Mouse (Mus musculus) heart, adult 2 months (tissue): Measurements from ENCODE around the gene Cop1. TPM values are rescaled to one million over a fixed set of nuclear protein-coding genes. Genes with fewer than 3 reads are reported as not detected.

Experiments
- DNase-seq, 2 experiments: peaks; one replicate each; pipeline ENCODE4 v3.0.0; 2021
- H3K27ac ChIP-seq: fragments of 200-600 bp; 2 replicates; pipeline ENCODE4 v1.8.1; 2022
- H3K27me3 ChIP-seq: fragments of 200-500 bp; 2 replicates; pipeline ENCODE4 v1.6.1; 2012; ENCODE audit warnings: mild to moderate bottlenecking, low read length, inconsistent platforms, mixed read lengths; ENCODE audit not compliant: control insufficient read depth, insufficient read depth
- H3K36me3 ChIP-seq: fragments of 200-500 bp; 2 replicates; pipeline ENCODE4 v1.6.1; 2012; ENCODE audit warnings: low read length, inconsistent platforms; ENCODE audit not compliant: control insufficient read depth, insufficient read depth
- H3K4me1 ChIP-seq: fragments of 200-500 bp; 2 replicates; pipeline ENCODE4 v1.6.1; 2011; ENCODE audit warnings: low read length; ENCODE audit not compliant: control insufficient read depth, insufficient read depth
- H3K4me3 ChIP-seq: fragments of 200-600 bp; 2 replicates; pipeline ENCODE4 v1.8.1; 2022
- H3K79me2 ChIP-seq: fragments of 200-500 bp; replicated peaks from 2 replicates; pipeline ENCODE4 v1.6.1; 2012; ENCODE audit warnings: mild to moderate bottlenecking, inconsistent platforms, low read length, moderate library complexity, mixed read lengths; ENCODE audit not compliant: control insufficient read depth, insufficient read depth
- H3K9ac ChIP-seq: fragments of 200-500 bp; 2 replicates; pipeline ENCODE4 v1.6.1; 2012; ENCODE audit warnings: low read depth, mild to moderate bottlenecking, control low read depth, inconsistent platforms, low read length, mixed read lengths
- CTCF ChIP-seq: fragments of 200-600 bp; IDR thresholded peaks from 2 replicates; pipeline ENCODE4 v1.8.1; 2022; ENCODE audit warnings: antibody characterized with exemption, mild to moderate bottlenecking, moderate library complexity
- EP300 ChIP-seq: fragments of 200-500 bp; IDR thresholded peaks from 2 replicates; pipeline ENCODE4 v1.6.1; 2011; ENCODE audit warnings: low read depth, low read length, control low read depth; ENCODE audit not compliant: insufficient read depth
- POLR2A ChIP-seq: fragments of 200-500 bp; IDR thresholded peaks from 2 replicates; pipeline ENCODE4 v1.6.1; 2011; ENCODE audit warnings: mild to moderate bottlenecking, low read depth, low read length, control low read depth; ENCODE audit not compliant: insufficient read depth
- WGBS: fragments of 180-500 bp; shearing (Covaris S2); methylation state at CpG from one replicate; pipeline ENCODE4 v1.1.7; 2018; 5-methylcytosine and 5-hydroxymethylcytosine counted together
- intact Hi-C: fragments of 180-260 bp; cut with DNase I; formaldehyde crosslinking; loops from one replicate; pipeline ENCODE4 v1.15.1; 2025
- polyA plus RNA-seq: library from polyadenylated mRNA; depleted of rRNA; stranded (reverse); fragments of >200 nt; gene quantifications from 2 replicates; pipeline ENCODE4 v1.2.3, GENCODE M21; 2012
- total RNA-seq, 2 experiments: library from RNA; stranded (reverse); gene quantifications; 2 replicates each; pipeline ENCODE4 v1.2.3; 2021

The Cop1 gene
- total and polyA plus RNA-seq, 3 experiments, result 38.9 to 149 (median 148) TPM

GRCm38 (mm10) chr1:159235674-159236073 lies 3.6 kb downstream of the Cop1 start:
- TF ChIP-seq POLR2A, result no peak
- TF ChIP-seq EP300, result no peak
- WGBS, result 44% methylated on average over 2 of the region's 2 CpGs
- Histone ChIP-seq H3K4me3 (no peak overlapping the region), H3K4me1 (peaks cover 11% of the 10 kb centered on the region), H3K79me2 (peaks cover 4% of the 10 kb centered on the region), H3K9ac (no peak overlapping the region), H3K27ac (no peak overlapping the region), H3K27me3 (no peaks in the 10 kb centered on the region), H3K36me3 (peaks cover 24% of the 10 kb centered on the region)
- intact Hi-C loops, result no loop called here
- DNase-seq, result no peak

GRCm38 (mm10) chr1:159238147-159238546 lies 6.0 kb downstream of the Cop1 start:
- Histone ChIP-seq H3K4me3 (no peak overlapping the region), H3K36me3 (peaks cover 24% of the 10 kb centered on the region), H3K27me3 (no peaks in the 10 kb centered on the region), H3K27ac (no peak overlapping the region), H3K4me1 (peaks cover 11% of the 10 kb centered on the region), H3K9ac (no peak overlapping the region), H3K79me2 (peaks cover 4% of the 10 kb centered on the region)
- DNase-seq, result no peak
- intact Hi-C loops, result no loop called here
- 47% methylated on average over 6 of the region's 6 CpGs for WGBS
- TF ChIP-seq EP300 (no peak), CTCF (no peak), POLR2A (no peak)

- DNase-seq, result no peak
- Histone ChIP-seq H3K27me3 (no peaks in the 10 kb centered on the region), H3K9ac (no peak overlapping the region), H3K79me2 (no peaks in the 10 kb centered on the region), H3K4me3 (no peak overlapping the region), H3K4me1 (peaks cover 2% of the 10 kb centered on the region), H3K27ac (no peak overlapping the region), H3K36me3 (peaks cover 2% of the 10 kb centered on the region)
- intact Hi-C loops, result no loop called here
- 65% methylated on average over 2 of the region's 2 CpGs for WGBS
- TF ChIP-seq EP300 (no peak), POLR2A (no peak), CTCF (no peak)
Measured at GRCm38 (mm10) chr1:159250320-159250719, 18.2 kb downstream of the Cop1 start.

GRCm38 (mm10) chr1:159253078-159253477 lies 21.0 kb downstream of the Cop1 start:
- Histone ChIP-seq H3K36me3 (peaks cover 9% of the 10 kb centered on the region), H3K79me2 (no peaks in the 10 kb centered on the region), H3K4me3 (no peak overlapping the region), H3K27ac (no peak overlapping the region), H3K9ac (no peak overlapping the region), H3K4me1 (peaks cover 2% of the 10 kb centered on the region), H3K27me3 (no peaks in the 10 kb centered on the region)
- intact Hi-C loops, result no loop called here
- no peak for DNase-seq
- no peak for TF ChIP-seq POLR2A
- TF ChIP-seq CTCF, result no peak
- TF ChIP-seq EP300, result no peak
- 72% methylated on average over 2 of the region's 2 CpGs for WGBS

- H3K27me3 ChIP-seq, result no peaks in the 10 kb centered on the region
- 62% methylated on average over 5 of the region's 5 CpGs for WGBS
- no peak overlapping the region for H3K9ac ChIP-seq
- intact Hi-C loops, result no loop called here
- no peaks in the 10 kb centered on the region for H3K79me2 ChIP-seq
- H3K36me3 ChIP-seq, result peaks cover 9% of the 10 kb centered on the region
- no peak overlapping the region for H3K27ac ChIP-seq
- no peak for DNase-seq
- peaks cover 2% of the 10 kb centered on the region for H3K4me1 ChIP-seq
- no peak overlapping the region for H3K4me3 ChIP-seq
- TF ChIP-seq CTCF (no peak), EP300 (no peak), POLR2A (no peak)
Measured at GRCm38 (mm10) chr1:159254906-159255685, 23.0 kb downstream of the Cop1 start.

GRCm38 (mm10) chr1:159256543-159256942 lies 24.4 kb downstream of the Cop1 start:
- Histone ChIP-seq H3K4me1 (peaks cover 2% of the 10 kb centered on the region), H3K27me3 (no peaks in the 10 kb centered on the region), H3K36me3 (peaks cover 9% of the 10 kb centered on the region), H3K9ac (no peak overlapping the region), H3K27ac (no peak overlapping the region), H3K4me3 (no peak overlapping the region), H3K79me2 (peaks cover 2% of the 10 kb centered on the region)
- DNase-seq, result no peak
- 54% methylated on average over 1 of the region's 1 CpGs for WGBS
- TF ChIP-seq CTCF (no peak), POLR2A (no peak), EP300 (no peak)
- intact Hi-C loops, result no loop called here
